Mouse (Mus musculus): ENCODE data around the gene Gm20835.
"Not testable (repeated sequence)": the region's sequence is repeated elsewhere in the genome, so short reads cannot be mapped to it uniquely, and the experiment has no call there.

Gene Gm20835

DNA sequence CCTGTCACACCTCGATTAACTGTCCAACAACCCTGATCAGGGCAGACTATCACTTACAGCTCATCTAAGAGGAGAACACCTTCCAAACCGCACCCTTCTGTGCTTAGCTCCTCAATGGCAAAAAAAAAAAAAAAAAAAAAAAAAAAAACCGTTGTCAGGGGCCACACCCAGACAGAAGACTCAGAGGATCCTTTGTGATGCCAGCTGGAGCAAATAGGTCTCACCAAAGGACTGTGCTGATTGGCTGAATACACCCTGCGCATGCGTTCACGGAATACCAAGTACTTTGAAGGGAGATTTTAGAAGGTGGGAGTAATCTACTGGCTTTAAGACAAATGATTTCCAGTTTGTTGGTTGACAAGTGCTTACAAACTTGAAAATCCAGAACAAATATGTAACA, at the start of gene Gm20835:
TSS of gene Gm20835 (minus strand) at position 101 of the 400 bp plus-strand sequence.
- not testable (repeated sequence) for DNase-seq (ENCODE audit: low spot score in 2 of 2)
